Comparison of ENCODE assay signal across 15 mouse cellular contexts in the genomic region with DNA sequence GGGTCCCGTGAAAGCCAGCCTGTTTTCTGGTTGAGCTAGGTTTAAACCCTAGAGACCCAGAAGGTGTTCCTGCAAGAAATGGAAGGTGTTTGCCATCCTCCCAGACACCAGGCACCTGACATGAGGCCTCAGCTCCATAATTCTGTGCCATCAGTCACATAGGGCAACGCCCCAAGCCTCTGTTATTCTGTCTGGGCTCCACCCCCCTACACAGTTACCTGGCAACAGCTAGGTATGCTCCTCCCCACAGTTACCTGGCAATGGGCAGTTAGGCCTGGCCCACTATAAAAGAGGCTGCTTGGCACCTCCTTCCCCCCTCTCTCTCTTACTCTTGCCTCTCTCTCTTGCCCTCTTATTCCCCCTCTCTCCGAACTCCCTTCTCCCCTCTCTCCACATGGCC.
"Had no signal": no experiment of that assay in that cellular context is flagged by ENCODE, and none has a peak within 500 bp of the region (broad histone marks: within the 10 kb centered on the region; RNA-seq: fewer than 3 reads in every experiment).

No protein-coding gene starts in this region.

- H3K9me3 ChIP-seq: kidney, embryonic 15.5 days; liver, embryonic 15.5 days; midbrain, embryonic 10.5 days; neural tube, embryonic 15.5 days had no signal

- H3K36me3 ChIP-seq: kidney, embryonic 15.5 days; liver, embryonic 15.5 days; midbrain, embryonic 10.5 days; neural tube, embryonic 15.5 days had no signal

- H3K27me3 ChIP-seq: kidney, embryonic 15.5 days; liver, embryonic 15.5 days; neural tube, embryonic 15.5 days had no signal

- H3K4me3 ChIP-seq: kidney, embryonic 15.5 days; liver, embryonic 15.5 days; midbrain, embryonic 10.5 days; myocyte; neural tube, embryonic 15.5 days had no signal

- H3K27ac ChIP-seq: kidney, embryonic 15.5 days; liver, embryonic 15.5 days; midbrain, embryonic 10.5 days; neural tube, embryonic 15.5 days had no signal

- DNase-seq: kidney, postnatal 14 days; layer of hippocampus, adult 9-11 months; layer of hippocampus, postnatal 36 days; lung, adult 2 months; lung, postnatal 10 days; lung, postnatal 4 days; midbrain, embryonic 14.5 days; right cerebral cortex, postnatal 25 days; thymus, postnatal 4 days had no signal

- H3K9ac ChIP-seq: kidney, embryonic 15.5 days; liver, embryonic 15.5 days; neural tube, embryonic 15.5 days had no signal

- H3K4me2 ChIP-seq: kidney, embryonic 15.5 days; liver, embryonic 11.5 days; liver, embryonic 15.5 days; neural tube, embryonic 15.5 days had no signal
